Mouse (Mus musculus): ENCODE measurements at regions not wholly inside any gene's neighbourhood (a gene's known extent, or its start where the extent isn't known, plus 50 kb on each side); places are given as distances from the start of the nearest gene placed in this dataset.

- peak; percentile 1 for DNase-seq (ENCODE audit: low read depth, low spot score)
Measured at GRCm38 (mm10) chr14:82065173-82065572, 2081.3 kb downstream of the Olfm4 start.

- no peak for DNase-seq (ENCODE audit: low read depth, low spot score)
Measured at GRCm38 (mm10) chr14:82101643-82102042, 2117.8 kb downstream of the Olfm4 start.

- no peak for DNase-seq (ENCODE audit: low read depth, low spot score)
Measured at GRCm38 (mm10) chr14:82112851-82113250, 2129.0 kb downstream of the Olfm4 start.

GRCm38 (mm10) chr14:82148827-82149498 lies 2165.1 kb downstream of the Olfm4 start:
- peak; percentile 46 for DNase-seq (ENCODE audit: low read depth, low spot score)

- DNase-seq (ENCODE audit: low read depth, low spot score) = peak; percentile 20
Measured at GRCm38 (mm10) chr14:82185334-82185733, 2201.5 kb downstream of the Olfm4 start.

- peak; percentile 4 for DNase-seq (ENCODE audit: low read depth, low spot score)
Measured at GRCm38 (mm10) chr14:82210402-82210801, 2226.5 kb downstream of the Olfm4 start.

GRCm38 (mm10) chr14:82228522-82228921 lies 2214.8 kb upstream of the Pcdh17 start:
- peak; percentile 6 for DNase-seq (ENCODE audit: low read depth, low spot score)

- DNase-seq (ENCODE audit: low read depth, low spot score) = no peak
Measured at GRCm38 (mm10) chr14:82236238-82236637, 2207.1 kb upstream of the Pcdh17 start.

GRCm38 (mm10) chr14:82243321-82243720 lies 2200.0 kb upstream of the Pcdh17 start:
- peak; percentile 6 for DNase-seq (ENCODE audit: low read depth, low spot score)

GRCm38 (mm10) chr14:82244891-82245290 lies 2198.5 kb upstream of the Pcdh17 start:
- peak; percentile 54 for DNase-seq (ENCODE audit: low read depth, low spot score)
